26 mouse cellular contexts compared by ENCODE assay signal in genomic region chr17:51489386-51489785, GRCm38 (mm10).
"Had no signal": no experiment of that assay in that cellular context is flagged by ENCODE, and none has a peak within 500 bp of the region (broad histone marks: within the 10 kb centered on the region; RNA-seq: fewer than 3 reads in every experiment).

No protein-coding gene starts in this region.

- H3K9ac ChIP-seq: heart, embryonic 13.5 days; heart, embryonic 15.5 days; hindbrain, embryonic 13.5 days; hindbrain, embryonic 15.5 days; intestine, embryonic 15.5 days; kidney, embryonic 15.5 days; limb, embryonic 12.5 days; limb, embryonic 15.5 days; liver, embryonic 12.5 days; liver, embryonic 14.5 days had no signal

- H3K36me3 ChIP-seq: heart, embryonic 13.5 days; heart, embryonic 15.5 days; hindbrain, embryonic 13.5 days; hindbrain, embryonic 15.5 days; intestine, embryonic 15.5 days; kidney, embryonic 15.5 days; limb, embryonic 12.5 days; limb, embryonic 15.5 days; liver, embryonic 12.5 days had no signal

- H3K27ac ChIP-seq: heart, adult 2 months; heart, embryonic 13.5 days; heart, embryonic 15.5 days; hindbrain, embryonic 13.5 days; hindbrain, embryonic 15.5 days; hindbrain, postnatal 0 days; intestine, embryonic 15.5 days; kidney, embryonic 15.5 days; kidney, postnatal 0 days; left cerebral cortex, adult 2 months; limb, embryonic 12.5 days; limb, embryonic 15.5 days; liver, embryonic 12.5 days; liver, embryonic 14.5 days had no signal

- H3K4me3 ChIP-seq: heart, adult 2 months; heart, embryonic 13.5 days; heart, embryonic 15.5 days; hindbrain, embryonic 13.5 days; hindbrain, embryonic 15.5 days; intestine, embryonic 15.5 days; kidney, embryonic 15.5 days; left cerebral cortex, adult 2 months; limb, embryonic 12.5 days; limb, embryonic 15.5 days; liver, embryonic 12.5 days had no signal

- H3K4me2 ChIP-seq: heart, embryonic 11.5 days; heart, embryonic 13.5 days; heart, embryonic 15.5 days; hindbrain, embryonic 13.5 days; hindbrain, embryonic 15.5 days; intestine, embryonic 15.5 days; kidney, embryonic 15.5 days; limb, embryonic 12.5 days; limb, embryonic 15.5 days; liver, embryonic 12.5 days had no signal

- DNase-seq: gastrocnemius, postnatal 14 days; gastrocnemius, postnatal 36 days; heart, adult 11 months; heart, adult 2 months; heart, postnatal 14 days; heart, postnatal 36 days; kidney, adult 18-20 months; kidney, adult 8-10 months; kidney, postnatal 14 days; kidney, postnatal 36 days had no signal

- H3K4me1 ChIP-seq: heart, embryonic 13.5 days; heart, embryonic 15.5 days; hindbrain, embryonic 13.5 days; hindbrain, embryonic 15.5 days; intestine, embryonic 15.5 days; kidney, embryonic 15.5 days; limb, embryonic 15.5 days; liver, embryonic 12.5 days had no signal

- H3K27me3 ChIP-seq: heart, embryonic 13.5 days; heart, embryonic 15.5 days; hindbrain, embryonic 13.5 days; hindbrain, embryonic 15.5 days; intestine, embryonic 15.5 days; kidney, embryonic 15.5 days; limb, embryonic 15.5 days; liver, embryonic 12.5 days had no signal

- H3K9me3 ChIP-seq: heart, embryonic 13.5 days; heart, embryonic 15.5 days; hindbrain, embryonic 13.5 days; hindbrain, embryonic 15.5 days; intestine, embryonic 15.5 days; kidney, embryonic 15.5 days; limb, embryonic 12.5 days; limb, embryonic 15.5 days; liver, embryonic 12.5 days had no signal

- ATAC-seq: hindbrain, postnatal 0 days; inflammation-experienced regulatory T-cells, adult 6 months; intestine, embryonic 15.5 days; intestine, postnatal 0 days; liver, embryonic 12.5 days had no signal
